In the genomic region with DNA sequence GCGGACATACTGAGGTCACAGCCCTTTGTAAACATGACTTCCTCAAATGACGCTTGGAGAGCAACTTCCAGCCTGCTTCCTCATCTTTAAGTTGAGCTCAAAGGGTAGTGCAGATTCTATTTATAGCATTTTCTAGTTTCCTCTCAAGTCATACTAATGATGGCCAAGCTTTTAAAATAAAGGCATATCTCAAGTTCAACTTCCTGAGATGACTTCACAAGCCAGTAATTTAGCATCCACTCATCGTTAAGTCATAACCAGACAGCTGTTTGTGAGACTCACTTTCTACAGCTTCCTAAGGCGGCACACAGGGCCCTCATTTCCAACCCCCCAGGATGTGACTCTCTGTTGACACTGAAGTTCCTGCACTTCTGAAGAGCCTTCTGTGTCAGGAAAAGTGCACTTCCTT, we compare ENCODE assay signal across 11 mouse cellular contexts.
DNase-seq lines count a peak whose midpoint lies in the region; ATAC-seq lines count a peak whose summit lies in the region.
"Had no signal": no experiment of that assay in that cellular context is flagged by ENCODE, and none has a peak within 500 bp of the region (broad histone marks: within the 10 kb centered on the region; RNA-seq: fewer than 3 reads in every experiment).

No protein-coding gene starts in this region.

- no peak overlapping the region for H3K9ac ChIP-seq in heart, embryonic 12.5 days
- no peak overlapping the region for H3K9ac ChIP-seq in liver, embryonic 13.5 days
- H3K9ac ChIP-seq: forebrain, embryonic 15.5 days had no signal

- 34% methylated on average over 4 of the region's 4 CpGs for WGBS in heart, embryonic 12.5 days
- WGBS in liver, embryonic 13.5 days (ENCODE audit: insufficient replicate concordance): 20% methylated on average over 4 of the region's 4 CpGs

- peak; percentile 25 for DNase-seq in layer of hippocampus, adult 9-11 months
- no peak for DNase-seq in layer of hippocampus, postnatal 14 days (ENCODE audit: low spot score in 2 of 2)
- no peak for DNase-seq in liver, embryonic 13.5 days
- peak; percentile 27 for DNase-seq in skeletal muscle tissue, adult 2 months (ENCODE audit: low read depth, low spot score)
- no peak for DNase-seq in right cerebral cortex, adult 2 months (ENCODE audit: low spot score in 2 of 2)
- no peak for DNase-seq in layer of hippocampus, adult 8-10 months (ENCODE audit: low spot score in 2 of 2)
- DNase-seq in cerebellum, postnatal 10 days: no peak

- no peaks in the 10 kb centered on the region for H3K36me3 ChIP-seq in heart, embryonic 12.5 days
- no peaks in the 10 kb centered on the region for H3K36me3 ChIP-seq in liver, embryonic 13.5 days
- H3K36me3 ChIP-seq: forebrain, embryonic 15.5 days; G1E had no signal

- no peaks in the 10 kb centered on the region for H3K27me3 ChIP-seq in heart, embryonic 12.5 days (replicated peaks)
- H3K27me3 ChIP-seq in liver, embryonic 13.5 days: no peaks in the 10 kb centered on the region
- H3K27me3 ChIP-seq: forebrain, embryonic 15.5 days had no signal

- ATAC-seq in heart, embryonic 12.5 days (ENCODE audit: insufficient number of reproducible peaks, low FRiP score): peak; percentile 30; the same call in 1 of the 2 replicates
- ATAC-seq in liver, embryonic 13.5 days (ENCODE audit: low read depth): no peak; the same call in 1 of the 2 replicates
- ATAC-seq: forebrain, embryonic 15.5 days; intestine, postnatal 0 days had no signal

- no peak overlapping the region for H3K4me3 ChIP-seq in heart, embryonic 12.5 days
- no peak overlapping the region for H3K4me3 ChIP-seq in liver, embryonic 13.5 days (replicated peaks)
- H3K4me3 ChIP-seq: forebrain, embryonic 15.5 days had no signal

- no peaks in the 10 kb centered on the region for H3K9me3 ChIP-seq in heart, embryonic 12.5 days (replicated peaks)
- no peaks in the 10 kb centered on the region for H3K9me3 ChIP-seq in liver, embryonic 13.5 days (replicated peaks)
- H3K9me3 ChIP-seq: forebrain, embryonic 15.5 days; G1E had no signal

- no peak overlapping the region for H3K4me2 ChIP-seq in heart, embryonic 12.5 days
- H3K4me2 ChIP-seq in liver, embryonic 13.5 days: no peak overlapping the region
- H3K4me2 ChIP-seq: forebrain, embryonic 15.5 days had no signal

- H3K27ac ChIP-seq in heart, embryonic 12.5 days (ENCODE audit: poor library complexity, severe bottlenecking): peak overlapping the region; percentile 7; the same call in 1 of the 2 replicates
- H3K27ac ChIP-seq in liver, embryonic 13.5 days: peak overlapping the region; percentile 83; the same call in 1 of the 2 replicates
- H3K27ac ChIP-seq: forebrain, embryonic 15.5 days had no signal

- peaks cover 28% of the 10 kb centered on the region for H3K4me1 ChIP-seq in heart, embryonic 12.5 days (replicated peaks)
- H3K4me1 ChIP-seq in liver, embryonic 13.5 days (replicated peaks): peaks cover 28% of the 10 kb centered on the region
- H3K4me1 ChIP-seq: forebrain, embryonic 15.5 days had no signal

Comparison
In these comparisons a context has a peak if more than half of its experiments do, and no peak if none do; other contexts are left out.
1. DNase-seq: peak in layer of hippocampus, adult 9-11 months (single experiment) and skeletal muscle tissue, adult 2 months (single experiment); none in layer of hippocampus, postnatal 14 days (0 of 2), liver, embryonic 13.5 days (single experiment), right cerebral cortex, adult 2 months (0 of 2), layer of hippocampus, adult 8-10 months (0 of 2) and cerebellum, postnatal 10 days (0 of 2).